Mouse (Mus musculus): ENCODE results near the gene Olfr50.

Olfr50 gene

GRCm38 (mm10) chr2:36790238-36790637, at the start of gene Olfr50:
Gene Olfr50, plus strand, starts transcription at chr2:36790538.
- DNase-seq = no peak

- DNase-seq = no peak
Observed at GRCm38 (mm10) chr2:36783976-36784375, 6.4 kb upstream of the Olfr50 start, which contains the start of gene Olfr348. Gene Olfr348, plus strand, starts transcription at chr2:36784276.

GRCm38 (mm10) chr2:36816932-36817331, 26.6 kb downstream of the Olfr50 start, which contains the start of gene Olfr3:
Gene Olfr3, minus strand, starts transcription at chr2:36817032.
- no peak for DNase-seq

GRCm38 (mm10) chr2:36846010-36846409, 55.7 kb downstream of the Olfr50 start, which contains the start of gene Olfr350:
Gene Olfr350, plus strand, starts transcription at chr2:36846310.
- no peak for DNase-seq
